In genomic region chr7:117540413-117540812, GRCm38 (mm10) we compare ENCODE assay signal across 22 mouse cellular contexts.
"Had no signal": no experiment of that assay in that cellular context is flagged by ENCODE, and none has a peak within 500 bp of the region (broad histone marks: within the 10 kb centered on the region; RNA-seq: fewer than 3 reads in every experiment).

No protein-coding gene starts in this region.

- H3K27ac ChIP-seq: intestine, embryonic 15.5 days; layer of hippocampus, adult 2 months; liver, embryonic 12.5 days; liver, embryonic 15.5 days; lung, embryonic 15.5 days; midbrain, embryonic 12.5 days; midbrain, embryonic 15.5 days; stomach, postnatal 0 days had no signal

- H3K4me1 ChIP-seq: liver, embryonic 12.5 days; liver, embryonic 15.5 days; lung, embryonic 15.5 days; midbrain, embryonic 15.5 days had no signal

- DNase-seq: kidney, adult 11 months; kidney, postnatal 25 days; layer of hippocampus, adult 9-11 months; liver; lung, adult 18-20 months; lung, postnatal 10 days; lung, postnatal 36 days; right cerebral cortex, adult 18-20 months; right cerebral cortex, postnatal 14 days; right cerebral cortex, postnatal 4 days; thymus, adult 2 months; thymus, postnatal 14 days; thymus, postnatal 4 days had no signal

- H3K36me3 ChIP-seq: intestine, embryonic 15.5 days; limb, embryonic 13.5 days; liver, embryonic 12.5 days; liver, embryonic 15.5 days; lung, embryonic 15.5 days; midbrain, embryonic 12.5 days; midbrain, embryonic 15.5 days had no signal

- H3K9ac ChIP-seq: intestine, embryonic 15.5 days; limb, embryonic 13.5 days; liver, embryonic 12.5 days; liver, embryonic 15.5 days; lung, embryonic 15.5 days; midbrain, embryonic 12.5 days; midbrain, embryonic 15.5 days had no signal

- ATAC-seq: intestine, embryonic 15.5 days; liver, embryonic 12.5 days; midbrain, embryonic 15.5 days had no signal

- H3K27me3 ChIP-seq: intestine, embryonic 15.5 days; limb, embryonic 13.5 days; liver, embryonic 12.5 days; liver, embryonic 15.5 days; lung, embryonic 15.5 days; midbrain, embryonic 12.5 days; midbrain, embryonic 15.5 days had no signal

- H3K4me2 ChIP-seq: intestine, embryonic 15.5 days; limb, embryonic 13.5 days; liver, embryonic 12.5 days; liver, embryonic 15.5 days; lung, embryonic 15.5 days; midbrain, embryonic 12.5 days; midbrain, embryonic 15.5 days had no signal

- H3K9me3 ChIP-seq: intestine, embryonic 15.5 days; limb, embryonic 13.5 days; liver, embryonic 12.5 days; liver, embryonic 15.5 days; lung, embryonic 15.5 days; midbrain, embryonic 12.5 days; midbrain, embryonic 15.5 days had no signal

- H3K4me3 ChIP-seq: intestine, embryonic 15.5 days; layer of hippocampus, adult 2 months; limb, embryonic 13.5 days; liver, embryonic 12.5 days; liver, embryonic 15.5 days; lung, embryonic 15.5 days; midbrain, embryonic 12.5 days; midbrain, embryonic 15.5 days had no signal
